ENCODE assay signal across 1 mouse cellular context in the genomic region with DNA sequence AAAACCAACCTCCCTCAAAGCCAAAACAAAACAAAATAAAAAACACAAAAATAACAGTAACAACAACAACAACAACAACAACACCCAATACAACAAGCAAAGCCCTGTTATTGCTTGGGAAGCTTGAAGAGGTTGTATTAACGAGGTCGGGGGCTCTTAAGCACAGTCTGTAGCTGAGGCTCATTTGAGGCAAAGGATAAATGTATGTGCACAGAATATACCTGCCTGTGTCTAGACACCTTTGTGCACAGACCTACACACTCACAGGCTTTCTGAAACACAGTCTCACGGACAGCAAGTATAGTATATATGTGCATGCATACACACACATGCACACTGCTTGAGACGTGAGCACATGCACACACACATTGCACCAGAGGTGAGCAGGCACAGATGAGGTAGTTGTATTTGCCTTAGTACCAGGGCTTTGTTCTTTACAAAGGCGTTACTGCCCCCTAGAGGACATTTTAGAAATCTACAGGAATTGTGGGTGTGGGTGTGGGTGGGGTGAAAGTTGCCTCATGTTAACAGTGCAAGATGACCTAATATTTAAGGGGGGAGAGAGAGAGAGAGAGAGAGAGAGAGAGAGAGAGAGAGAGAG.
TF ChIP-seq lines count a peak whose summit lies in the region.

No protein-coding gene starts in this region.

TF ChIP-seq in CH12.LX, 34 proteins besides CTCF, POLR2A, EP300 and RAD21 (continued from another document):
- TF ChIP-seq MAFK (IDR thresholded peaks at IDR 0.05; ENCODE audit: insufficient replicate concordance, low read length) (no peak), ELF1 (IDR thresholded peaks at IDR 0.05; ENCODE audit: low read depth, low read length) (no peak), BHLHE40 (IDR thresholded peaks at IDR 0.05; ENCODE audit: low read depth, low read length) (peak; percentile 39; the same call in 1 of the 2 replicates), SMC3 (IDR thresholded peaks at IDR 0.05; ENCODE audit: low read depth, low read length) (peak; percentile 51), POLR2AphosphoS2 (IDR thresholded peaks at IDR 0.05; ENCODE audit: low read depth, low read length) (no peak), RCOR1 (conservative IDR thresholded peaks at IDR 0.05; ENCODE audit: low read depth, low read length) (no peak), USF1 (IDR thresholded peaks at IDR 0.05; ENCODE audit: low read depth, low read length) (no peak)
